Mouse (Mus musculus) ES-E14 (cell line): Measurements from ENCODE around the gene 3110040N11Rik. TPM values are rescaled to one million over a fixed set of nuclear protein-coding genes. Genes with fewer than 3 reads are reported as not detected.

Experiments
- DNase-seq: peaks from one replicate; pipeline ENCODE4 v3.0.0-alpha.2; 2013; ENCODE audit warnings: low read depth, low spot score
- H3K27ac ChIP-seq: 2 replicates; pipeline ENCODE4 v1.5.1; 2012; ENCODE audit warnings: low read depth, mild to moderate bottlenecking, low read length, moderate library complexity, mixed read lengths; ENCODE audit not compliant: poor library complexity, insufficient read depth, severe bottlenecking
- H3K36me3 ChIP-seq: 2 replicates; pipeline ENCODE4 v1.6.1; 2012; ENCODE audit warnings: mild to moderate bottlenecking, low read length, moderate library complexity, mixed read lengths; ENCODE audit not compliant: control insufficient read depth, poor library complexity, insufficient read depth, severe bottlenecking
- H3K4me1 ChIP-seq, 2 experiments: fragments of 150-350 bp in 1 of 2; sonication (generic) in 1 of 2; 2 replicates each; pipeline ENCODE4 v1.6.1; 2012; ENCODE audit warnings: low read length in 2 of 2, mild to moderate bottlenecking in 1 of 2, mixed read lengths in 1 of 2; ENCODE audit not compliant: control insufficient read depth in 2 of 2, insufficient read depth in 2 of 2, poor library complexity in 1 of 2
- H3K4me3 ChIP-seq, 2 experiments: fragments of 150-350 bp in 1 of 2; sonication (generic) in 1 of 2; 2 replicates each; pipeline ENCODE4 v1.5.1; 2012; ENCODE audit warnings: low read length in 2 of 2, low read depth in 1 of 2, mild to moderate bottlenecking in 1 of 2, mixed read lengths in 1 of 2; ENCODE audit not compliant: insufficient read depth in 1 of 2, poor library complexity in 1 of 2, severe bottlenecking in 1 of 2
- H3K9ac ChIP-seq: 2 replicates; pipeline ENCODE4 v1.6.1; 2012; ENCODE audit warnings: low read depth, mild to moderate bottlenecking, low read length, mixed read lengths; ENCODE audit not compliant: poor library complexity, insufficient read depth, severe bottlenecking
- H3K9me3 ChIP-seq: fragments of 150-350 bp; sonication (generic); 2 replicates; pipeline ENCODE4 v1.6.1; 2012; ENCODE audit warnings: low read depth, mild to moderate bottlenecking, low read length; ENCODE audit not compliant: control insufficient read depth, insufficient read depth
- CHD2 ChIP-seq: IDR thresholded peaks from 2 replicates; pipeline ENCODE4 v1.6.1; 2014; ENCODE audit warnings: mild to moderate bottlenecking, low read depth, low read length, inconsistent platforms
- HCFC1 ChIP-seq: IDR thresholded peaks from 2 replicates; pipeline ENCODE4 v1.6.1; 2012; ENCODE audit warnings: low read length, inconsistent platforms, borderline replicate concordance; ENCODE audit not compliant: insufficient read depth
- MAFK ChIP-seq: IDR thresholded peaks from 2 replicates; pipeline ENCODE4 v1.6.1; 2014; ENCODE audit warnings: mild to moderate bottlenecking, low read depth, low read length, inconsistent platforms; ENCODE audit not compliant: insufficient read depth
- ZC3H11A ChIP-seq: IDR thresholded peaks from 2 replicates; pipeline ENCODE4 v1.6.1; 2012; ENCODE audit warnings: low read depth, mild to moderate bottlenecking, inconsistent platforms, low read length, borderline replicate concordance
- ZNF384 ChIP-seq: IDR thresholded peaks from 2 replicates; pipeline ENCODE4 v1.6.1; 2012; ENCODE audit warnings: low read depth, low read length, inconsistent platforms
- in situ Hi-C, 2 experiments: fragments of 600-800 bp; cut with MboI; formaldehyde crosslinking; loops; one replicate each; pipeline ENCODE4 v1.15.1; 2025; ENCODE audit warnings: low sequenced_read_pairs in 2 of 2, inconsistent platforms in 1 of 2; ENCODE audit not compliant: unreplicated experiment in 2 of 2
- total RNA-seq: library from RNA; depleted of rRNA; stranded (reverse); fragments of 300-350 nt; gene quantifications from 2 replicates; pipeline ENCODE4 v1.2.3, GENCODE M21; 2012

The 3110040N11Rik gene
- total RNA-seq, 1 experiment, result 36.1 TPM

- no peaks in the 10 kb centered on the region for H3K9me3 ChIP-seq
- peaks cover 0 to 10% of the 10 kb centered on the region in 2 experiments; a peak in 1 of 4 replicates for H3K4me1 ChIP-seq
- peaks cover 5% of the 10 kb centered on the region; the same call in 1 of the 2 replicates for H3K36me3 ChIP-seq
- no peak for TF ChIP-seq CHD2
- no peak for TF ChIP-seq MAFK
- TF ChIP-seq ZC3H11A, result no peak
- TF ChIP-seq ZNF384, result no peak
- TF ChIP-seq HCFC1, result no peak
- no peak overlapping the region for H3K27ac ChIP-seq
- no peak for DNase-seq
- no peak overlapping the region for H3K4me3 ChIP-seq
- H3K9ac ChIP-seq, result no peak overlapping the region
- in situ Hi-C loops, result no loop called here
These were observed 16.3 kb downstream of the 3110040N11Rik start for GRCm38 (mm10) chr7:81772786-81773539.

GRCm38 (mm10) chr7:81763110-81763845, 26.0 kb downstream of the 3110040N11Rik start:
- H3K9me3 ChIP-seq, result no peaks in the 10 kb centered on the region
- peak overlapping the region; percentile 61 for H3K27ac ChIP-seq
- H3K9ac ChIP-seq, result peak overlapping the region; percentile 94
- TF ChIP-seq ZC3H11A (no peak), HCFC1 (no peak), ZNF384 (no peak), CHD2 (no peak), MAFK (no peak)
- in situ Hi-C loops, result no loop called here
- peaks cover 2 to 3% of the 10 kb centered on the region in 2 experiments; a peak in 1 of 4 replicates for H3K4me1 ChIP-seq
- peak; percentile 49 for DNase-seq
- peak overlapping the region; percentile 91 for H3K4me3 ChIP-seq
- H3K36me3 ChIP-seq, result no peaks in the 10 kb centered on the region

- Histone ChIP-seq H3K9ac (peak within 1 kb of the TSS; percentile 97), H3K27ac (peak within 1 kb of the TSS; percentile 61), H3K36me3 (no peaks in the 10 kb centered on the region), H3K4me3 (peak within 1 kb of the TSS; percentile 91), H3K9me3 (no peaks in the 10 kb centered on the region), H3K4me1 (peaks cover 2 to 3% of the 10 kb centered on the region in 2 experiments; a peak in 1 of 4 replicates)
- in situ Hi-C loops, result no loop called here
- TF ChIP-seq ZC3H11A (no peak), ZNF384 (no peak), CHD2 (peak; percentile 96), HCFC1 (0 out of 2 replicates have a peak, but pooled peaks have one; percentile 59), MAFK (no peak)
- peak; percentile 93 for DNase-seq
These were observed 26.8 kb downstream of the 3110040N11Rik start, which contains the start of gene Ramac for GRCm38 (mm10) chr7:81762180-81763109. TSS of gene Ramac (plus strand) at chr7:81762925.

GRCm38 (mm10) chr7:81747956-81748355, 41.3 kb downstream of the 3110040N11Rik start:
- in situ Hi-C loops, result no loop called here
- no peak for TF ChIP-seq CHD2
- no peak for TF ChIP-seq HCFC1
- Histone ChIP-seq H3K9ac (no peak overlapping the region), H3K27ac (no peak overlapping the region), H3K9me3 (no peaks in the 10 kb centered on the region), H3K4me1 (no peaks in the 10 kb centered on the region), H3K36me3 (no peaks in the 10 kb centered on the region), H3K4me3 (no peak overlapping the region)
- DNase-seq, result no peak
